Mouse (Mus musculus): ENCODE data around the gene Olfr494.

DNA sequence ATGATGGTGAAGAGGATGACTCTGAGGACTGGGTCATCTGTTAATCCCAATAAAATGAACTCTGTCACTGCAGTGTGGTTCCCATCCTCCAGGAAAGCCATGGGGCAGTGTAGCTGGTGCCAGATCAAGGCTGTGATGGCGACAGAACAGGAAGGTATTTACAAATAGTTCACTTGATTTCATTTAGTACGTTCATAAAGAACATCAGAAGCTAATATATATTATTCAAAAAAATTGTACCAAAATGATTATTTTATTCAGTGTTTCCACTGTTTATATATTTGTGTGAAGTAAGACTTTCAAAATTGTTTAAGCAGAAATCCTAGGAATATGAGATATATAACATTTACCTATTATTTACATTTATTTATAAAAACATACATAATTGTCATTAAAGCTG lies 41.6 kb upstream of the Olfr494 start, which contains the start of gene Olfr492:
- TF ChIP-seq GATA1 (IDR thresholded peaks at IDR 0.05; ENCODE audit: borderline replicate concordance, low read length) (no peak), FLI1 (IDR thresholded peaks at IDR 0.05; ENCODE audit: low read length) (no peak)

All from megakaryocyte, embryonic 14.5 days (primary cell).